Comparison of ENCODE assay signal across 10 mouse cellular contexts in the genomic region with DNA sequence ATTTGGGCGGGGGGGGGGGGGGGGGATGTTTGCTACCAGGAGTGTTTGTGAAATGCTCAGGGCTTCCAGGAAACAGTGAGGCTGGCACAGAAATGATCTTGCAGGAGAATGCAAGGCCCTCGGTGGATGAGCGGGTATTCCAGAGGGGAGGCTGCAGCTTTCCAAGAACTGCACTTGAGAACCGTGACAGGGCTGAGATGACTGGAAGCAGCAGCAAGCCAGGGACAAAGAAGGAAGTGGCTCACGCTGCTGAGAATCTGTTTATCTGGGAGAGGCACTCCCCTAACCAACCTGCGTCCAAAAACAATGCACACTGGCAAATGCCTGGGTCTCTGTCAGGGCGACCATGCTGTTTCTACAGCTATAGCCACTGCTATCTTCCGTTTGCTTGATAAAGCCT.
DNase-seq lines count a peak whose midpoint lies in the region; ATAC-seq and TF ChIP-seq lines count a peak whose summit lies in the region.
"Had no signal": no experiment of that assay in that cellular context is flagged by ENCODE, and none has a peak within 500 bp of the region (broad histone marks: within the 10 kb centered on the region; RNA-seq: fewer than 3 reads in every experiment).

No protein-coding gene starts in this region.

- H3K79me2 ChIP-seq in macrophage (ENCODE audit: inconsistent target) = no peaks in the 10 kb centered on the region

- no peak overlapping the region for H3K9ac ChIP-seq in kidney, embryonic 14.5 days (ENCODE audit: low read depth, low read length)
- 0 out of 2 replicates have a peak overlapping the region, but pooled peaks have one; percentile 14 for H3K9ac ChIP-seq in heart, embryonic 16.5 days (ENCODE audit: low read length)

- peaks cover 31% of the 10 kb centered on the region for H3K4me1 ChIP-seq in kidney, embryonic 14.5 days (ENCODE audit: control insufficient read depth, insufficient read depth, low read length)
- H3K4me1 ChIP-seq in kidney, adult 2 months (ENCODE audit: control insufficient read depth, insufficient read depth, low read length) = 0 out of 2 replicates have a peak, but pooled peaks cover 3% of the 10 kb centered on the region
- peaks cover 33% of the 10 kb centered on the region for H3K4me1 ChIP-seq in heart, embryonic 16.5 days (ENCODE audit: control insufficient read depth, insufficient read depth, low read length)

- WGBS in kidney, embryonic 14.5 days = 52% methylated on average over 8 of the region's 8 CpGs
- WGBS in kidney, adult 2 months = 57% methylated on average over 8 of the region's 8 CpGs
- WGBS in heart, embryonic 16.5 days = 20% methylated on average over 8 of the region's 8 CpGs
- 28% methylated on average over 8 of the region's 8 CpGs for WGBS in macrophage (ENCODE audit: missing documents)

- no peak for ATAC-seq in kidney, embryonic 14.5 days (ENCODE audit: low FRiP score, low TSS enrichment)
- no peak for ATAC-seq in heart, embryonic 16.5 days (replicated peaks; ENCODE audit: extremely low read depth, insufficient read depth, low FRiP score)

- H3K4me3 ChIP-seq in kidney, embryonic 14.5 days (ENCODE audit: low read length) = no peak overlapping the region
- H3K4me3 ChIP-seq in kidney, adult 2 months (ENCODE audit: insufficient read depth, low read depth, low read length) = no peak overlapping the region
- H3K4me3 ChIP-seq in heart, embryonic 16.5 days (ENCODE audit: low read length) = no peak overlapping the region
- no peak overlapping the region for H3K4me3 ChIP-seq in macrophage (ENCODE audit: inconsistent target)

- no peaks in the 10 kb centered on the region for H3K9me3 ChIP-seq in kidney, embryonic 14.5 days (ENCODE audit: control insufficient read depth, low read length)
- no peaks in the 10 kb centered on the region for H3K9me3 ChIP-seq in heart, embryonic 16.5 days (replicated peaks; ENCODE audit: control insufficient read depth, low read length)

- peak overlapping the region; percentile 62; the same call in 1 of the 2 replicates for H3K27ac ChIP-seq in kidney, embryonic 14.5 days (ENCODE audit: low read depth, low read length)
- no peak overlapping the region for H3K27ac ChIP-seq in kidney, adult 2 months (ENCODE audit: insufficient read depth, low read depth, low read length)
- peak overlapping the region; percentile 30 for H3K27ac ChIP-seq in heart, embryonic 16.5 days (ENCODE audit: low read length)
- H3K27ac ChIP-seq in macrophage = peak overlapping the region; percentile 98

- no peak for TF ChIP-seq POLR2A in kidney, adult 2 months (IDR thresholded peaks at IDR 0.05; ENCODE audit: low read depth, low read length)
- no peak for TF ChIP-seq POLR2A in brain, embryonic 14.5 days (IDR thresholded peaks at IDR 0.05; ENCODE audit: borderline replicate concordance, extremely low read depth, insufficient read depth, insufficient read length, poor library complexity, severe bottlenecking)

- no peak overlapping the region for H3K4me2 ChIP-seq in kidney, embryonic 14.5 days (replicated peaks; ENCODE audit: low read depth, low read length)
- H3K4me2 ChIP-seq in heart, embryonic 16.5 days (ENCODE audit: low read depth, low read length) = no peak overlapping the region

- H3K27me3 ChIP-seq in kidney, embryonic 14.5 days (ENCODE audit: control insufficient read depth, insufficient read depth, low read length) = no peaks in the 10 kb centered on the region
- no peaks in the 10 kb centered on the region for H3K27me3 ChIP-seq in kidney, adult 2 months (replicated peaks; ENCODE audit: control insufficient read depth, insufficient read depth, low read length)
- no peaks in the 10 kb centered on the region for H3K27me3 ChIP-seq in heart, embryonic 16.5 days (ENCODE audit: control insufficient read depth, insufficient read depth, low read length)
- H3K27me3 ChIP-seq: Patski had no signal

- no peak for TF ChIP-seq CTCF in kidney, adult 2 months (conservative IDR thresholded peaks at IDR 0.05; ENCODE audit: insufficient read depth, insufficient read length, low read depth, low read length)
- no peak for TF ChIP-seq CTCF in brain, embryonic 14.5 days (IDR thresholded peaks at IDR 0.05; ENCODE audit: borderline replicate concordance, extremely low read depth, insufficient read depth, insufficient read length)

- DNase-seq in kidney, adult 2 months = no peak
- DNase-seq in brain, embryonic 14.5 days (ENCODE audit: low read depth) = peak; percentile 59
- DNase-seq in thymus, postnatal 14 days = no peak
- no peak for DNase-seq in cerebellum, postnatal 14 days
- DNase-seq in adrenal gland, postnatal 36 days = no peak
- DNase-seq: cerebellum, adult 9-10 months had no signal

- H3K36me3 ChIP-seq in kidney, embryonic 14.5 days (ENCODE audit: control insufficient read depth, insufficient read depth, low read length) = no peaks in the 10 kb centered on the region
- H3K36me3 ChIP-seq in kidney, adult 2 months (ENCODE audit: control insufficient read depth, insufficient read depth, low read length) = no peaks in the 10 kb centered on the region
- H3K36me3 ChIP-seq in heart, embryonic 16.5 days (ENCODE audit: control insufficient read depth, insufficient read depth) = no peaks in the 10 kb centered on the region
- H3K36me3 ChIP-seq in macrophage (ENCODE audit: inconsistent target) = no peaks in the 10 kb centered on the region
